ENCODE assay signal across 21 mouse cellular contexts in the genomic region with DNA sequence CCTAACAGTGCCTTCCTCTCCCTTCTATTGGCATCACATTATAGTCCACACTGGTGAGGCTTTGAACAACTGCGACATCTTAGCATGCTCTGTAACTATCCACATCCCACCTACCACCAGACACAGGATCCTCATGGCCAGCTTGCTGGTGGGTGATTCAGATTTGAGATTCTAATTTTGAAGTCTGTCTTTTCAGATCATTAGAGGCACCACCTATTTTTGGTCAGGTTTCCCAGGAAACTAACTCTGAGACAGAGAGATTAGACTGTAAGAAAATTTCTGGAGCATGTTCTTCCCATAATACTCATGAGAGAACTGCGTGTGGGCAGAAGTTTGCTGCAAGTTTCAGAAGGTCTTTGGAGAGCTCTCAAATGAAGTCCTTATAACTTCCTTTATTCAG.
DNase-seq lines count a peak whose midpoint lies in the region; ATAC-seq lines count a peak whose summit lies in the region.
"Had no signal": no experiment of that assay in that cellular context is flagged by ENCODE, and none has a peak within 500 bp of the region (broad histone marks: within the 10 kb centered on the region; RNA-seq: fewer than 3 reads in every experiment).

No protein-coding gene starts in this region.

- no peak overlapping the region for H3K9ac ChIP-seq in hindbrain, embryonic 11.5 days (ENCODE audit: low read depth, low read length)
- H3K9ac ChIP-seq: liver, embryonic 15.5 days; neural tube, embryonic 15.5 days had no signal

- DNase-seq in right cerebral cortex, adult 18-20 months: peak; percentile 78
- DNase-seq in right cerebral cortex, postnatal 4 days: no peak
- peak; percentile 73 for DNase-seq in layer of hippocampus, adult 9-11 months
- DNase-seq in left cerebral cortex, postnatal 36 days (ENCODE audit: low spot score in 2 of 2): peak; percentile 62 to 70
- DNase-seq in thymus, postnatal 14 days: no peak
- DNase-seq in spleen, postnatal 4 days (ENCODE audit: low spot score in 2 of 2): no peak
- DNase-seq in hindbrain, embryonic 11.5 days (ENCODE audit: low spot score): no peak
- DNase-seq in midbrain, embryonic 10.5 days (ENCODE audit: low spot score): no peak
- DNase-seq: adrenal gland, postnatal 10 days; cerebellum, postnatal 10 days; kidney, adult 11 months; lung, postnatal 14 days; midbrain, embryonic 14.5 days; spleen, adult 18-20 months; thymus, adult 18-20 months had no signal

- no peaks in the 10 kb centered on the region for H3K4me1 ChIP-seq in hindbrain, embryonic 11.5 days (replicated peaks; ENCODE audit: control insufficient read depth, insufficient read depth, low read length)
- H3K4me1 ChIP-seq in midbrain, embryonic 10.5 days: no peaks in the 10 kb centered on the region
- H3K4me1 ChIP-seq: hindbrain, embryonic 10.5 days; liver, embryonic 15.5 days; neural tube, embryonic 15.5 days had no signal

- no peak for ATAC-seq in hindbrain, embryonic 11.5 days (ENCODE audit: low FRiP score)
- ATAC-seq: activated CD4-positive, CD25-positive, alpha-beta regulatory T cell, adult 4 months had no signal

- no peaks in the 10 kb centered on the region for H3K27me3 ChIP-seq in hindbrain, embryonic 11.5 days (ENCODE audit: control insufficient read depth, insufficient read depth, low read length)
- H3K27me3 ChIP-seq in midbrain, embryonic 10.5 days (ENCODE audit: low read depth, poor library complexity, severe bottlenecking): no peaks in the 10 kb centered on the region
- H3K27me3 ChIP-seq: liver, embryonic 15.5 days; neural tube, embryonic 15.5 days had no signal

- intact Hi-C loops in left cerebral cortex, postnatal 36 days (cut with DNase I): loop anchor here (5.0 to 10.0 kb wide), 2 partner anchors 92 to 206 kb away; no protein-coding TSS in a partner anchor

- 95% methylated on average over 2 of the region's 2 CpGs for WGBS in hindbrain, embryonic 11.5 days
- WGBS in midbrain, embryonic 10.5 days: 90% methylated on average over 2 of the region's 2 CpGs

- H3K27ac ChIP-seq in hindbrain, embryonic 11.5 days (ENCODE audit: low read depth, low read length): no peak overlapping the region
- H3K27ac ChIP-seq in midbrain, embryonic 10.5 days (replicated peaks): no peak overlapping the region
- H3K27ac ChIP-seq: hindbrain, embryonic 10.5 days; liver, embryonic 15.5 days; neural tube, embryonic 15.5 days had no signal

- H3K4me3 ChIP-seq in hindbrain, embryonic 11.5 days (ENCODE audit: low read depth, low read length): no peak overlapping the region
- H3K4me3 ChIP-seq in midbrain, embryonic 10.5 days: no peak overlapping the region
- H3K4me3 ChIP-seq: hindbrain, embryonic 10.5 days; liver, embryonic 15.5 days; myocyte; neural tube, embryonic 15.5 days had no signal

- H3K4me2 ChIP-seq in hindbrain, embryonic 11.5 days (replicated peaks; ENCODE audit: low read depth, low read length): no peak overlapping the region
- H3K4me2 ChIP-seq: liver, embryonic 15.5 days; neural tube, embryonic 15.5 days had no signal

- no peaks in the 10 kb centered on the region for H3K36me3 ChIP-seq in hindbrain, embryonic 11.5 days (ENCODE audit: control insufficient read depth, insufficient read depth, low read length)
- H3K36me3 ChIP-seq in midbrain, embryonic 10.5 days: no peaks in the 10 kb centered on the region
- H3K36me3 ChIP-seq: G1E; hindbrain, embryonic 10.5 days; liver, embryonic 15.5 days; neural tube, embryonic 15.5 days had no signal

- no peaks in the 10 kb centered on the region for H3K9me3 ChIP-seq in hindbrain, embryonic 11.5 days (ENCODE audit: control insufficient read depth, low read length)
- no peaks in the 10 kb centered on the region for H3K9me3 ChIP-seq in midbrain, embryonic 10.5 days (replicated peaks)
- H3K9me3 ChIP-seq: G1E; hindbrain, embryonic 10.5 days; liver, embryonic 15.5 days; neural tube, embryonic 15.5 days had no signal

Comparison
In these comparisons a context has a peak if more than half of its experiments do, and no peak if none do; other contexts are left out.
1. DNase-seq: peak in right cerebral cortex, adult 18-20 months (single experiment), layer of hippocampus, adult 9-11 months (single experiment) and left cerebral cortex, postnatal 36 days (2 of 2); none in right cerebral cortex, postnatal 4 days (single experiment), thymus, postnatal 14 days (single experiment), spleen, postnatal 4 days (0 of 2), hindbrain, embryonic 11.5 days (single experiment) and midbrain, embryonic 10.5 days (single experiment).